Mouse (Mus musculus): ENCODE results near the gene Fbxo2. TPM values are rescaled to one million over a fixed set of nuclear protein-coding genes. Genes with fewer than 3 reads are reported as not detected.

Fbxo2 gene
- polyA plus RNA-seq, 1 experiment: 0.85 TPM

GRCm38 (mm10) chr4:148154006-148154405 lies 6.4 kb upstream of the Fbxo2 start:
- no peaks in the 10 kb centered on the region for H3K79me2 ChIP-seq (ENCODE audit: control insufficient read depth, insufficient read depth)
- no peak overlapping the region for H3K4me3 ChIP-seq
- TF ChIP-seq MYOG (IDR thresholded peaks at IDR 0.05; ENCODE audit: control insufficient read depth in 1 of 3, insufficient read depth in 1 of 3, insufficient read length in 2 of 3, low read depth in 2 of 3) (no peak), CEBPB (IDR thresholded peaks at IDR 0.05; ENCODE audit: insufficient read depth, poor library complexity, severe bottlenecking) (no peak), USF1 (IDR thresholded peaks at IDR 0.05; ENCODE audit: low read depth) (no peak), MYOD1 (IDR thresholded peaks at IDR 0.05; ENCODE audit: control insufficient read depth in 1 of 3, insufficient read length in 2 of 3, low read depth in 2 of 3) (no peak), SRF (IDR thresholded peaks at IDR 0.05; ENCODE audit: control insufficient read depth, insufficient read length, low read depth) (no peak), TCF3 (IDR thresholded peaks at IDR 0.05; ENCODE audit: insufficient read length, low read depth) (no peak), E2F4 (IDR thresholded peaks at IDR 0.05; ENCODE audit: insufficient read depth) (no peak), MAX (IDR thresholded peaks at IDR 0.05; ENCODE audit: low read depth) (no peak), REST (IDR thresholded peaks at IDR 0.05; ENCODE audit: insufficient read depth, insufficient read length) (no peak), TCF12 (IDR thresholded peaks at IDR 0.05; ENCODE audit: insufficient read depth, poor library complexity, severe bottlenecking) (no peak), POLR2AphosphoS2 (IDR thresholded peaks at IDR 0.05; ENCODE audit: insufficient read length, low read depth) (no peak), POLR2A (IDR thresholded peaks at IDR 0.05; ENCODE audit: insufficient read length, low read depth) (no peak)
- no peak overlapping the region for H3ac ChIP-seq (ENCODE audit: control insufficient read depth, insufficient read length)
- H3K36me3 ChIP-seq (ENCODE audit: control insufficient read depth, insufficient read depth): no peaks in the 10 kb centered on the region
- no peaks in the 10 kb centered on the region for H3K27me3 ChIP-seq (ENCODE audit: control insufficient read depth, insufficient read depth, insufficient read length)
- no peak overlapping the region for H3K4me2 ChIP-seq (ENCODE audit: low read depth)

DNA sequence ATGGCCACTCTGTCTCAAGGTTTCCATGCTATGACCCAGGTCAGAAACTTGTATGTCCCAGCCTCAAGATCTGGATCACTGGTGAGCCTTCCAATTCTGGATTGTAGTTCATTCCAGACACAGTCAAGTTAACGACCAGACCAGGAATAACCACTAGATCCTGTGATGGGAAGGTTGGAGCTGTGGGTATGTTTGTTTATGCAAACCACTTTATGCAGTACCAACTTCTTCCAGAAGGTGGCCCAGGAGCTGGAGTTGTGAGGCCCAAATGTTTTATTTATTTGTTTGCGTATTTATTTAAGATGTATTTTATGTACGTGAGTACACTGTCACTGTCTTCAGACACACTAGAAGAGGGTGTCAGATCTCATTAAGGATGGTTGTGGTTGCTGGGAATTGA lies 5.4 kb upstream of the Fbxo2 start:
- Histone ChIP-seq H3K4me3 (no peak overlapping the region), H3K27me3 (ENCODE audit: control insufficient read depth, insufficient read depth, insufficient read length) (no peaks in the 10 kb centered on the region), H3K4me2 (ENCODE audit: low read depth) (no peak overlapping the region), H3ac (ENCODE audit: control insufficient read depth, insufficient read length) (no peak overlapping the region), H3K36me3 (ENCODE audit: control insufficient read depth, insufficient read depth) (no peaks in the 10 kb centered on the region), H3K79me2 (ENCODE audit: control insufficient read depth, insufficient read depth) (no peaks in the 10 kb centered on the region)
- TF ChIP-seq SRF (IDR thresholded peaks at IDR 0.05; ENCODE audit: control insufficient read depth, insufficient read length, low read depth) (no peak), E2F4 (IDR thresholded peaks at IDR 0.05; ENCODE audit: insufficient read depth) (no peak), REST (IDR thresholded peaks at IDR 0.05; ENCODE audit: insufficient read depth, insufficient read length) (no peak), CEBPB (IDR thresholded peaks at IDR 0.05; ENCODE audit: insufficient read depth, poor library complexity, severe bottlenecking) (no peak), USF1 (IDR thresholded peaks at IDR 0.05; ENCODE audit: low read depth) (no peak), MYOD1 (IDR thresholded peaks at IDR 0.05; ENCODE audit: control insufficient read depth in 1 of 3, insufficient read length in 2 of 3, low read depth in 2 of 3) (no peak), TCF3 (IDR thresholded peaks at IDR 0.05; ENCODE audit: insufficient read length, low read depth) (no peak), POLR2AphosphoS2 (IDR thresholded peaks at IDR 0.05; ENCODE audit: insufficient read length, low read depth) (no peak), TCF12 (IDR thresholded peaks at IDR 0.05; ENCODE audit: insufficient read depth, poor library complexity, severe bottlenecking) (no peak), MAX (IDR thresholded peaks at IDR 0.05; ENCODE audit: low read depth) (no peak), POLR2A (IDR thresholded peaks at IDR 0.05; ENCODE audit: insufficient read length, low read depth) (no peak), MYOG (IDR thresholded peaks at IDR 0.05; ENCODE audit: control insufficient read depth in 1 of 3, insufficient read depth in 1 of 3, insufficient read length in 2 of 3, low read depth in 2 of 3) (no peak)

DNA sequence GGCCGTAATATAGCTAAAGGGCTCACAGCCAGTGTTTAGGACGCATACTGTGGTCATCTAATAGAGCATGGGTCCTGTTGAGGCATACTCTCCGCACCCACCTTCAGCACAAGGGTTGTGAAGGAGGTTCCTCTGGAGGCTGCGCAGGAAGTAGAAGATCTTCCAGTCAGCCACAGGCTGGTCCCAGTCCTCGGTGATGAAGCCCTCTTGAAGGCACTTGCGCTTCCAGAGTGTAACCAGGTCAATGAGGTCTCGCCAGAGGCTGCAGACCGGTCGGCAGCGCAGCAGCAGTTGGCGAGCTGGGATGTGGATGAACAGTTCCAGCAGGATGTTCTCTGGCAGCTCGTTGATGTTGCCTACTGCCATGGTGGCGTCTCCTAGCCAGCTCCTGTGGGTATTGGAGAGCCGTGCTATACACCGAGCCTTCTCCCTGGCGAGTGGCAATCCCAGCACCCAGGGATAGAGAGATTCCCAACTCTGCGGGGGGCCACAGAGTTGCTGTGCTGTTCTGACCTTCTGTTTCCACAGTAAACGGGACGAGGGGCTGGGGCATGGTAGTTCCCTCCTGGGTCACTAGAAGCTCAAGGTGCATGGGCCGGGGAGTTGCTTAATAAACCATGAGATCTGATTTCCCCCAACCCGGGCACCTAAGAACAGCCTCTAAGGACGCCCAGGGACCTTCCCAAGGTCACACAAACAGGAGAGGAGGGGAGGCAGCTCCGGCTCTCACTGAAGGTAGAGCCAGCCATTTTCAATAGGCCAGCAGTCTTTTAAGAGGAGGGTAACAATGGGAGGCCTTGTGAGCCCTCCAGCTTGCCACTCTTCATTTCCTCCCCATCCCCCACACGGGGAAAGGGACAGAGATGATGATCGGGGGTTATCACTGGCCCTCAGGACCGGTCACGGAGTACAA lies 1.7 kb upstream of the Fbxo2 start:
- no peaks in the 10 kb centered on the region for H3K27me3 ChIP-seq (ENCODE audit: control insufficient read depth, insufficient read depth, insufficient read length)
- peak overlapping the region; percentile 23 for H3K4me3 ChIP-seq
- H3K36me3 ChIP-seq (ENCODE audit: control insufficient read depth, insufficient read depth): no peaks in the 10 kb centered on the region
- peak overlapping the region; percentile 24 for H3K4me2 ChIP-seq (ENCODE audit: low read depth)
- no peaks in the 10 kb centered on the region for H3K79me2 ChIP-seq (ENCODE audit: control insufficient read depth, insufficient read depth)
- no peak overlapping the region for H3ac ChIP-seq (ENCODE audit: control insufficient read depth, insufficient read length)
- TF ChIP-seq CEBPB (IDR thresholded peaks at IDR 0.05; ENCODE audit: insufficient read depth, poor library complexity, severe bottlenecking) (no peak), MYOG (IDR thresholded peaks at IDR 0.05; ENCODE audit: control insufficient read depth in 1 of 3, insufficient read depth in 1 of 3, insufficient read length in 2 of 3, low read depth in 2 of 3) (no peak), SRF (IDR thresholded peaks at IDR 0.05; ENCODE audit: control insufficient read depth, insufficient read length, low read depth) (no peak), REST (IDR thresholded peaks at IDR 0.05; ENCODE audit: insufficient read depth, insufficient read length) (no peak), POLR2AphosphoS2 (IDR thresholded peaks at IDR 0.05; ENCODE audit: insufficient read length, low read depth) (no peak), USF1 (IDR thresholded peaks at IDR 0.05; ENCODE audit: low read depth) (no peak), MAX (IDR thresholded peaks at IDR 0.05; ENCODE audit: low read depth) (no peak), MYOD1 (IDR thresholded peaks at IDR 0.05; ENCODE audit: control insufficient read depth in 1 of 3, insufficient read length in 2 of 3, low read depth in 2 of 3) (no peak)

GRCm38 (mm10) chr4:148159544-148160435 lies 631 bp upstream of the Fbxo2 start:
- Histone ChIP-seq H3K4me3 (peak overlapping the region; percentile 23), H3K27me3 (ENCODE audit: control insufficient read depth, insufficient read depth, insufficient read length) (peaks cover 11% of the 10 kb centered on the region), H3K4me2 (ENCODE audit: low read depth) (peak overlapping the region; percentile 75), H3K36me3 (ENCODE audit: control insufficient read depth, insufficient read depth) (no peaks in the 10 kb centered on the region), H3K79me2 (ENCODE audit: control insufficient read depth, insufficient read depth) (no peaks in the 10 kb centered on the region), H3ac (ENCODE audit: control insufficient read depth, insufficient read length) (no peak overlapping the region)
- TF ChIP-seq MYOG (IDR thresholded peaks at IDR 0.05; ENCODE audit: control insufficient read depth in 1 of 3, insufficient read depth in 1 of 3, insufficient read length in 2 of 3, low read depth in 2 of 3): no peak
- TF ChIP-seq TCF3 (IDR thresholded peaks at IDR 0.05; ENCODE audit: insufficient read length, low read depth): no peak
- TF ChIP-seq E2F4 (IDR thresholded peaks at IDR 0.05; ENCODE audit: insufficient read depth): no peak
- TF ChIP-seq USF1 (IDR thresholded peaks at IDR 0.05; ENCODE audit: low read depth): no peak
- TF ChIP-seq REST (IDR thresholded peaks at IDR 0.05; ENCODE audit: insufficient read depth, insufficient read length): no peak
- TF ChIP-seq MYOD1 (IDR thresholded peaks at IDR 0.05; ENCODE audit: control insufficient read depth in 1 of 3, insufficient read length in 2 of 3, low read depth in 2 of 3): peak in 1 of 3 experiments; percentile 21
- no peak for TF ChIP-seq CEBPB (IDR thresholded peaks at IDR 0.05; ENCODE audit: insufficient read depth, poor library complexity, severe bottlenecking)
- TF ChIP-seq POLR2A (IDR thresholded peaks at IDR 0.05; ENCODE audit: insufficient read length, low read depth): no peak
- no peak for TF ChIP-seq TCF12 (IDR thresholded peaks at IDR 0.05; ENCODE audit: insufficient read depth, poor library complexity, severe bottlenecking)
